Mouse (Mus musculus) layer of hippocampus, postnatal 10 days (tissue): ENCODE data around the gene Tnk2. TPM values are rescaled to one million over a fixed set of nuclear protein-coding genes. Genes with fewer than 3 reads are reported as not detected.

Experiments
- DNase-seq, 2 experiments: peaks; one replicate each; pipeline ENCODE4 v3.0.0; 2021; ENCODE audit warnings: low spot score in 2 of 2
- total RNA-seq, 2 experiments: library from RNA; stranded (reverse); gene quantifications; 2 replicates each; pipeline ENCODE4 v1.2.3; 2021

Tnk2 gene
- total RNA-seq, 2 experiments from 2014 or later = 114 to 128 TPM

DNA sequence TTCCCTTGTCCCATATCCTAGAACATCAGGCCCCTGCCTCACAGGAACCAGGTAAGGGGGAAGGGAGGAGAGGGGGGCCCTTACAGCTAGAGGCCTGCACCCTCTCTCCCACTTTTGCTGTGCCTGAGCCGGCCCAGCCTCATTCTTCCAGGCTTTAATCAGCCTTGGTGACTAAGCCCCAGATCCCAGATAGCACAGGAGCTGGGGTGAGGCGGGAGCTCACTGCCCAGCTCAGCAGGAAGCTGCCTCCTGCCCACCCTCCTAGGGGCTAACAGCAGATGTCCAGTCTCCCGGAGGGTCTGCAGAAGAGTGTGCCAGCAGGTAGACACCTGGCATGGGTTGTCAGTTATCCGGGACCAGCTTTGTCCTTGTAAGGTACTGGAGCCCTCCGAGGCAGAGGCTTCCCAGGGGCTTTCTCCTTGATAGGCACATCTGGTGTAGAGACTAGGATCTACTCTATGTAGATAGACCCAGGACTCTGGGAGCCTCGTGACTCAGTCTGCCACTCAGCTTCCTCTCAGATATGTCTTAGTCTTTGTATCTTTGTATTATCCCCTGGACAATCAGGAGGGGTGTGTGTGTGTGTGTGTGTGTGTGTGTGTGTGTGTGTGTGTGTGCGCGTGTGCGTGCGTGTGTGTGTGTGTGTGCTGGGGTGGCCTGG, 33.5 kb downstream of the Tnk2 start:
- DNase-seq = no peak

- DNase-seq = no peak
Measured at GRCm38 (mm10) chr16:32677903-32678302, 34.2 kb downstream of the Tnk2 start.

DNA sequence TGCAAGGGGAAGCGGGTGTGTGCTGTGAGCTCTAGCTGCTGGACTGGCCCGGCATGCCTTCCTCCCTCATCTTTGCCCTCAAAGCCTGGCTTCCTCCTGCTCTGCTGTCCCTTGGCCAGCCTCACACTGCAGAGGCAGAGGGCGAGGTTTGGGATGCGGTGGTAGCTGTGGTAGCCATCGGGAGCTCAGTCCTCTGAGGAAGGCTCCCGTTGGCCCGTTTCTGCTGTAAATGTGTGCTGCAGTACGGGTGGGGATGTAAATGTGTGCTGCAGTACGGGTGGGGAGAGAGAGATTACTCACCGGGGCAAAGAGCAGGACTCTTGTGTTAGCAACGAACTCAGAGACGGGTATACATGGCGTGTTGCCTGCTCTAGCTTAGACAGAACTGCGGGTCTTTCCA, 35.1 kb downstream of the Tnk2 start:
- DNase-seq = no peak

DNA sequence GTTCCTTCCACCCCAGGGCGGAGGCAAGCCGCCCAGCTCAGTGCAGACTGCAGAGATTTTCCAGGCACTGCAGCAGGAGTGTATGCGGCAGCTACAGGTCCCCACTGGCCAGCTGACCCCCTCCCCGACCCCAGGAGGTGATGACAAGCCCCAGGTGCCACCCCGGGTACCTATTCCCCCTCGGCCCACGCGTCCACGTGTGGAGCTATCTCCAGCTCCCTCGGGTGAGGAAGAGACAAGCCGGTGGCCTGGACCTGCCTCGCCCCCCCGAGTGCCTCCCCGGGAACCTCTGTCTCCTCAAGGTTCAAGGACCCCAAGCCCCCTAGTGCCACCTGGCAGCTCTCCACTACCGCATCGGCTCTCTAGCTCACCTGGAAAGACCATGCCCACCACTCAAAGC, 36.3 kb downstream of the Tnk2 start:
- DNase-seq = no peak

GRCm38 (mm10) chr16:32680806-32681205, 37.1 kb downstream of the Tnk2 start:
- DNase-seq = no peak

DNA sequence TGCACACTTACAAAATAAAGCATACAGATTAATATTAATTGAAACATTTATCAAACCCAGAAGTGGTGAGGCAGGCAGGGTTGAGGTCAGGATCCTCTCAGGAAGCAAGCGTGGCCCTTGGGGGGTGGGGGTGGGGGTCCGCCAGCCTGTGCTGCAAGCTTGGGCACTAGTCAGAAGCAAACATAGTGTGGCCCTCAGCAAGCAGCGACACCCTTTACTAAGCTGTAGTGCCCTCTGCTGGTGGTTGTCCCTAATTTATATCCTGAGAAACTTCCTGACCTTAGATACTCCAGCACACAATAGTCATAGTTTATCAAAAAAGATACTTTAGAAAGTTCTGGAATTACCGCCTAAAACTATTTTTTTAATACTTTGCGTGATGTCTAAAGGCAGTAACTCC, 38.5 kb downstream of the Tnk2 start:
- peak; percentile 70 to 80 for DNase-seq

GRCm38 (mm10) chr16:32682841-32683240, 39.2 kb downstream of the Tnk2 start:
- no peak for DNase-seq

- DNase-seq = peak in 1 of 2 experiments; percentile 49
Measured at GRCm38 (mm10) chr16:32683343-32683742, 39.7 kb downstream of the Tnk2 start.

- DNase-seq = no peak
Measured at GRCm38 (mm10) chr16:32685405-32685804, 41.7 kb downstream of the Tnk2 start.

DNA sequence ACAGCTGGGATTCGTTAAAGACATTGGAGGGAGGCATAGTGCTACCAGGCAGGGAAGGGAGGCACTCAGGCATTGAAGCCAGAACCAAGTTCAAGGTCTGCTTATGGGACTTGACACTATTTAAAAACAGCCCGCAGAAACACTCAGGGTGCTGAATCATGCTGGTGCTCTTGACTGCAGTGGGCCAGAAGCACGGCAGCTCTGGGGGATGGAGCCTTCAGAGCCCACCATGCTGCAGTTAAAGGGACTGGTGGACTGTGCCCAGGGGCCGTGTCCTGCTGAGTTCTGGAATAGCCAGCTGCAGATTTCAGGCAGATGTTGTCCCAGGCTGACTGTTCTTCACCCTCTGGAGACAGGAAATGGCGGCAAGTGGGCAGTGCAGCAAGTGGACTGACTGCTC, 42.3 kb downstream of the Tnk2 start:
- no peak for DNase-seq

DNA sequence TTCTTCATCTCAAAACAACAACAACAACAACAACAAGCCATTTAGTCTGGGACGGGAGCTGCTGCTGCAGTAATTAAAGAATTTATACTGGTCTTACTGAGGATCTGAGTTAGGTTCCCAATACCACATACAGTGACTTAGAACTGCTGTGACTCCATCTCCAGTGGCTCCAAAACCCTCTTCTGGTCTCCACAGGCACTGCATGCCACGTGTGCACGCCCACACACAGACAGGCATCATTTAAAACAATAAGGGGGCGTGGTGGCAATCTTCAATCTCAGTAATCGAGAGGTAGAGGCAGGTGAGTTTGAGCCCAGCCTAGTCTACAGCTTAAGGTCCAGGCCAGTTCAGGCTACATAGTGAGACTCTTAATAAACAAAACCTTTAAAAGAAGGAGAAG, 43.5 kb downstream of the Tnk2 start:
- DNase-seq = no peak

- DNase-seq = no peak
Measured at GRCm38 (mm10) chr16:32688770-32689169, 45.1 kb downstream of the Tnk2 start.

DNA sequence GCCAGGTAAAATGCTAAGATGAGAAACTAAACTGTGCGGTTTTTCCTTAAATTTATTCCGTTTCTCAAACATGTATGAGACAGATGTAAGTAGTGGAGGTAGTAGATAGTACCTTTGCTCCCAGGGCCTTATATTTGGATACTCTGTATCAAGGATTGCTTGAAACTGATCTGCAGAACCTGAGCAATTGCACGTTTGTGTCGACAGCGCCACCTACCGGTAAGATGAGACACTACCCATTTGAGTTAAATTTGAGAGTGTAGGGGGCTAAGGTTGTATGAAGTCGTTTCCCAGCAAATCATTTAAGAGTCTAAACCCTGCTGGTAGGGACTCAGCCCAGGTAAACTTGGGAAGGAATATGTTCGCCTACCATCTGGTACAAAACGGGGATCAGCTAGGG, 45.8 kb downstream of the Tnk2 start:
- peak; percentile 81 to 83 for DNase-seq

GRCm38 (mm10) chr16:32696841-32697464, 53.3 kb downstream of the Tnk2 start:
- no peak for DNase-seq

DNA sequence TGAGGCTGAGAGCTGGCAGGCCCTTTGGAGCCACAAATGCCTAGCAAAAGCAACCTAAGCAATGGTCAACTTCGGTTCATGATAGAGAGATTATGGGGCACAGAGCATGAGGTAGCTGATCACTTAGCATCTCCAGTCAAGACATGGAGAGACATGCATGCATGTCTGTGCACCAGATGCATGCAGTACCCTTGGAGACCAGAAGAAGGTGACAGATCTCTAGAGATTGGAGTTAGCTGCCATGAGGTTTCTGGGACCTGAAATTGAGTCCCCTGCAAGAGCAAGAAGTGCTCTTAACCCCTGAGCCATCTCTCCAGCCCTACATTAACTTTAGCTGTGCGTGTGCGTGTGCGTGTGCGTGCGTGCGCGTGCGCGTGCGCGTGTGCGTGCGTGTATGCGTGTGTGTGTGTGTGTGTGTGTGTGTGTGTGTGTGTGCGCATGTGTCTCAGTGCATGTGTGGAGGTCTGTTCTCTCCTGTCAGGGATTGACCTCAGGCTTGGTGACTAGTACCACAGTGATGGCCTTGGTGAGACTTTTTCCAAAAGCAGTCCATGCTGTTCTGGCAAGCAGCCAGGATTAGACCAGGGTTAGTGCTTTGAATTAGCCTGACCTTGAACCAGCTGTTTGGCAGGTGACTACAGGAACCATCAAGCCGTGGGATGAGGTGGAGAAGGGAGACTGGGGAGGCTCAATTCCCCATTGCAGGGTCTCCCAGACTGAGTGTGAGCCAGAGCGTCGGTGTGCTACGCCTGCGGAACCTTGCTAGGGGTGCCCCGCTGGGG, 54.2 kb downstream of the Tnk2 start:
- DNase-seq = no peak

- DNase-seq = no peak
Measured at GRCm38 (mm10) chr16:32698550-32698949, 54.9 kb downstream of the Tnk2 start.

DNA sequence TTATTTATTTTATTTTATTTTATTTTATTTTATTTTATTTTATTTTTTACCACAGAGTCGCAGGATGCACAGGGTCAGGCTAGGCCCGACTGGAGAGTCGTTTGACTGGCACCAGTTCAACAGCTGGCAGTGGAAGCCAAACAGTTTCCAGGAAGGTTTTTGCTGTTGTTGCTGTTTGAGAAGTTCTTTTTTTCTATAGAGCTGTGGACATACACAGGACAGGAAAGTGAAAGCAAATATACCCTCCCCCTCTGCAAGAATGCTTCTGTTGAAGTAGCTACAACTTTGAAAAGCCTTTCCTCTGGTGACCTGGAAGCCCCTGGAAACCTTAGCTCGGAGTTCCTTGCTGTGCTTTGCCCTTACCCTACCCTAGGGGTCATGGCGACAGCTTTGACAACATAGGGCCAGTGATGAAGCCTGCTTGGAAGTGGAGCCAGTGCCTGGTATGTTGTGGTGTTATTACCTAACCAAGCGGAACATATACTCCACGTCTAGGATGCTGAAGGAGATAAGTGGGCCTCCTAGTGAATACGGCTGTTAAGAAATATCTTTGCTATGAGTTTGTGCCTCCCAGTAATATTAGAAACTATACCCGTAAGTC, 59.7 kb downstream of the Tnk2 start:
- DNase-seq = no peak

- DNase-seq = no peak
Measured at GRCm38 (mm10) chr16:32705606-32706005, 61.9 kb downstream of the Tnk2 start.

DNA sequence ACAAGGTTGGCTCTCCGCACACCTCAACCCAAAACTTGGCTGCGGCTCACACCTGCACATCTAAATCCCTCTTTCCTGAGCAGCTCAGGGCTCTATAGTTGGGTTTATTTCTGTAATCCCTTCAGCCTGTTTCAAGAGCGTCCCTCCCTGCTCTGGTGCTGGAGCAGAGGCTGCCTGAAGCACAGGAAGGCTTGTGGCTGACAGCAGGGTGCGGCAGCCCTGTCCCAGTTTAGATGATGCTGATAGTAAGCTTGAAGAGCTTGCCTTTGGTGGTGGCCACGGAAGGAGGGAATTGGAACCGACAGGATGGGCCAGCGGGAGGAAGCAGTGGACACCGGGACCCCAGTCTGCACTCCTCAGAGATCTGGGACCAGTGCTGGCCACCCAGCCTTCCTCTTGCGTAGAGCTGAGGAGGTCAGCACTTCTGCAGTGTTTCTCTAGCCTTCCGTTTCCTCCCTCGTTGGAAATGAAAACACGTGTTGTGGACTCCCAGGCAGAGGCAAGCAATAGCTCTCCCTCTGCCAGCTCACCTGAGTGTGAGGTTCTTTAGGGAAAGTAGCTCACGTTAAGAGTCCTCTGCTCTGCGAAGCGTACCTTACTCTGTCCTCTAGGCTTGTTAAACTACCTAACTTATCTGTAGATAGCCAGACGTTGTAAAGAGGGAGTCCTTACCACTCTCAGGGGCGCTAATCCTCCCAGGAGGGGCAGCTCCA, 63.6 kb downstream of the Tnk2 start:
- no peak for DNase-seq

GRCm38 (mm10) chr16:32707824-32708456, 64.3 kb downstream of the Tnk2 start:
- DNase-seq = no peak
